Mouse (Mus musculus) megakaryocyte-erythroid progenitor cell, adult 5-6 weeks (primary cell): ENCODE results near the gene Vmn2r87. TPM values are rescaled to one million over a fixed set of nuclear protein-coding genes. Genes with fewer than 3 reads are reported as not detected.
"Not testable (repeated sequence)": the region's sequence is repeated elsewhere in the genome, so short reads cannot be mapped to it uniquely, and the experiment has no call there.

Experiments
- ATAC-seq: replicated peaks from 2 replicates; pipeline ENCODE4 v1.8.0; 2016; ENCODE audit warnings: mild to moderate bottlenecking, inconsistent platforms; ENCODE audit not compliant: severe bottlenecking, poor library complexity, low FRiP score, low TSS enrichment
- total RNA-seq, 2 experiments: library from RNA; stranded (forward) in 1 of 2; stranded (reverse) in 1 of 2; fragments of 200-1000, 215-1000 nt in 1 of 2; fragments of >200 nt in 1 of 2; fragmentation: Nextera tagmentation in 1 of 2; gene quantifications; 2 replicates each; pipeline ENCODE4 v1.2.3; 2014 to 2017

Gene Vmn2r87
- total RNA-seq (2014; fragmentation: Nextera tagmentation): not detected in 2 replicates
- total RNA-seq (2017): not detected in 2 replicates

DNA sequence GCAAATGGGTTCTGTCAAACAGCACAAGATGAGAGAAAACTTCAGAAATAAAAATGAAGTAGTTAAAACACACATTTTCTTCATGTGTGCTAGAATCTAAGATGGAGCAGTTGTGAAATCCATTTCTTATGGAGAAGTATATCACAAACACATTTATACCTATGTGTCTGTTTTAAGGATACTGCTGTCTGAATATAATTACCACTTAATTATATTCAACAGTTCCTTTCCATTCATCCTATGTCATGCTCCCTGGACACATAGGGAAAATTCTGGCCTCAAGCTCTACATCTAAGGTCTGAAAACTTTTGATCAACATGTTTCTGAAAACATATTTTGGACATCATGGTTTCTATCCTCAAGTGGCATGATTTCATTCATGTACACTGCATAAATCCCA, at the start of gene Vmn2r87:
Vmn2r87 (minus strand) TSS at position 101 of the 400 bp plus-strand sequence.
- ATAC-seq: no peak

DNA sequence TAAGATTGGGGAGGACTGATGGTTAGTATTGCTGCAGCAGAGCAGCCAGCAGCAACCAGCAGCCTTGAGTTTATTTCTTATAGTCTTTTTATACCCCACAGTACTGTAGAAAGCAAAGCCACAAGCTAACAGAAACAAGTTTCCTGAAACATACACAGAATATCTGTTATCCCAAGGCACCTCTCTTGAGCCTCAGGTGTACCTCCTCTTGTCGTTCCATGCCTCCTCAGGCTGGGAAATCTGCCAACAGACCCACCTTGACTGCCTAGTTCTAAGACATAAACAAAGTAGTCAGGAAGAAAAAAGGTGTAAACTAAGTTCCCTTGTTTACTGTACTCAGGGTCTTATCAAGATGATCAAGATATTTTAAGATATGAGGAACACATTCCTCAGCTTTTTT, 47.1 kb upstream of the Vmn2r87 start:
- not testable (repeated sequence) for ATAC-seq

DNA sequence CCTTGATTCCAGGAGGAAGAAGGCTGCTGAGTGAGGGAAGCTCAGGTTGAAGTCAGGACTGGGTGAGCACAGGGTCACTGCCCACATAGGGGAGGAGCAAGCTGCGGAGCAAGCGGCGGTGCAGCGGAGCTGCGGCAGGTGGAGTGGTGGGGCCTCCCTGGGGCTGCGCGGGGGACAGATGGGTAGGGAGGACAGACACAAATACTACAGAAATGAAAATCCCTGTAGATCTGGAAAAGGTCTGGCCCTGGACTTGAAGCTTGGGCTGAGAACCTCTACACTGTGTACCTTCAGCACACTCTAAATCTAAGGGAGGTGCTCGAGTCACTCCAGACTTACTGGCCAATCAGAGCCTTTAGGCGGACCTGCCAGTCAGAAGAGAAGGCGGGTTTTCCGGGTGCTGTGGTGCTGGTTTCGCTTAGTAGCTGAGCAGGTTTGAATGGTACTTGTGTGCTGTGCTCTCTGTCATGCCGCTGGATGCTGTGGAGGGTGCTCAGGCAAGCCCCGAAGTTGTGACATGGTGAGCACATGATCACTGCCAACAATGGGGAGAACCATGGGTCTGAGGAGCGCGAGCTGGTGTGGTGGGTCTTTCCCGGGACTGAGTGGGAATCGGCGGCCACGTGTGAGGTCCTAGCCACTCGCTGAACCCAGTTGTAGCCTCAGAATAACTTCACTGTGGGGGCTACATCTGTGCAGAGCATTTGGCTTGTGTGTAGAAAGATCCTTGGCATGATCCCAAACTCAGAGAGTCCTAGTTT, 44.9 kb upstream of the Vmn2r87 start:
- ATAC-seq: peak; percentile 98

DNA sequence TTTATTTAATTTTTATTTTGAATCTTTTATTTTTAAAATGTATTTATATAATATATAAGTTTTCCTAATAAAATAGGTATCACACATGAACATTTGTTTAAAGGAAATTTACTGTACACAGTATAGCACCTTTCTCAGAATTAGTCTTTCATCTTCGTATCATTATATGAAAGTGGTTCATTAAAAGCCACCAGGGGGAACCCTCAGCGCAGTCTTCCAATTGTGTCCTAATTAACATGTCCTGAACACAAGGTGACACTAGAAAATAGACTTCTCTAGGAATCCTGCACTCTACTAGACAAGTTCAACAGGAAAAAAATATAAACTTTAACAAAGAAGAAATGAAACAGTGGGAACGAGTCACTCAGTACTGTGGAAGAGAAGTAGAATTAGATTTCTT, 38.9 kb upstream of the Vmn2r87 start:
- peak; percentile 90 for ATAC-seq

DNA sequence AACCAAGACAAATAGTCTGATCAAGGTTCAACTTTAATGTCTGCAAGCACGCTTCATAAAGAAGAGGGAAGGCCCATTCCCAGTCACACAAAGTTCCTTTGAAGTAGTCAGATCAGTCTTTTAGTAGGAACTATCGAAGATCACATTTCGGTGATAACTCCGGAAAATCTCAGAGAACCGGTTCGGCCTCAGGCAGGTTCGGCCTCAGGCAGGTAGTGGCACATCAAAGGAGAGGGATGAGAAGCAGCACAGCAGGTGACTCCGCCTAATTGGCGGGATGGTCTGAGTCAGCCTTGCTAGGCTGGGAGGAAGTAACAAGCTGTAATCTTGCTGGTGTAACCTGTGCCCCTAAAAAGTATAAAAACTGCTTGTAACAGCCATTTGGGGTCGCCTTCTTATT, 30.7 kb upstream of the Vmn2r87 start:
- no peak for ATAC-seq

DNA sequence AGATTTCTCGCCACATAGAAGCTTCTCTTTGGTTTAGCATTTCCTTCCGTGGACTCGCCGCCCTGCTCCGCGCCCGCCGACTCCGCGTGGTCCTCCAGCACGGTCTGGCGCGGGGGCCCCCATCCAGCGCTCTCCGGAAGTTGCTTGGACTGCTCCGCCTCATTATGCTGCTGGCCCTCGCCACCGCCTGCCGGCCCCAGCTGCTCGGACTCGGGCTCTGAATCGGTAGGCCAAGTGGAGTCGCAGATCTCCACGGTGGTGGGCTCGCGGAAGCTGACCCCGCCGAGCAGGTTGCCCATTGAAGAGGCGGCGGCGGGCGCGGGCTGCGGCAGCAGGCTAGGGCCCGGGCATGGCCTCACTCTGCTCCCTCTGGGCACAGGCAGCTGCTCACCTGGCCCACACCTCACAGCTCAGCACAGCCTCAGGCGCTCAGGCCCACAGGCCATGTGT, 26.9 kb downstream of the Vmn2r87 start:
- peak; percentile 84 for ATAC-seq

DNA sequence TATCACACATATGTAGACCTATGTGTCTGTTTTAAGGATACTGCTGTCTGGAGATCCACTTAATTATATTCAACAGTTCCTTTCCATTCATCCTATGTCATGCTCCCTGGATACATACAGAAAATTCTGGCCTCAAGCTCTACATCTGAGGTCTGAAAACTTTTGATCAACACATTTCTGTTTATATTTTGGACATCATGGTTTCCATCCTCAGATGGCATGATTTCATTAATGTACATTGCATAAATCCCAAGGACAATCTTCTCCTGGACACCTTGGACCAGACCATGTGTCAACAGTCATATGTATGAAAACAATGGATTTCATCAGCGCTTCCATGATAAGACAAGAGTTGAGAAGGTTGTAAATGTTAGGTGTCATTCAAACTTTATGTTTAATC, 41.2 kb downstream of the Vmn2r87 start, which contains the start of gene Vmn2r86:
Vmn2r86 (minus strand) TSS at position 101 of the 400 bp plus-strand sequence.
- ATAC-seq: not testable (repeated sequence)

DNA sequence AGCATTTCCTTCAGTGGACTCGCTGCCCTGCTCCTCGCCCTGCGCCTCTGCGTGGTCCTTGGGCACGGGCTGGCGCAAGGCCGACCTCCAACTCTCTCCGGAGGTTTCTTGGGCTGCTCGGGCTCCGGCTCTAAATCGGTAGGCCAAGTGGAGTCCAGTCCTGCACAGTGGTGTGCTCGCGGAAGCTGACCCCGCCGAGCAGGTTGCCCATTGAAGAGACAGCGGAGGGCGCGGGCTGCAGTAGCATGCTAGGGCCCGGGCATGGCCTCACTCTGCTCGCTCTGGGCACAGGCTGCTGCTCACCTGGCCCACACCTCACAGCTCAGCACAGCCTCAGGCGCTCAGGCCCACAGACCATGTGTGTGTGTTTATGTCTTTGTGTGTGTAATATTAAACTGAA, 52.4 kb downstream of the Vmn2r87 start:
- no peak for ATAC-seq

DNA sequence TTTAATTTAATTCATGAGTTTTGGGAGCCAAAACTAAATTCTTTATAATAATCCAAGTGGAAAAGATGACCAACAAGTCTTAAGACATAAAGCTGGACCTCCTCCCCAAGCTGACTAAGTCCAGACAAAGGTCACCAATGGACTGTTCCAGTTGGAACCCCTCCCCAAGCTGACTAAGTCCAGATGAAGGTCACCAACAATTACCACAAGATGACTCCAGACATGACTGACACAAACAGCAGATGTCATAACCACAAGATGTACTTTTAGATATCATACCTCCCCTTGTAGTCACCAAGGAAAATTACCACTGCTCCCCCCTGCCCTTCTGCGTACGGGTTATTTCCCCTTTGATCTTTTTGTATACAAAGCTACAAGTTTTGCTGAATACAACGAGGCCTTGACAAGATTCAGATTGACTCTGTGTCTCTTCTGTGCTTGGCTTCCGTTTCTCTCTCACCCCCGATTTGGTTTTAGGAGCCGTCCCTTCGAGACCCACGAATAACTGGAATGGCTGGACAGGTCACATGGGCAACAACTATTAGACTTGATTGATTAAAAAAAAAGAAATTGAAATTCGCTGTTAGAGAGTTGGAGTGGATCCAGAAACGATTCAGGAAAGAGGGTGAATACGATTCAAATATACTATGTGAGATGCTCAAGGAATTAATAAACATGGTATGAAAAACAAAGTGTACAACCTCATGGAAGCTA, 62.9 kb downstream of the Vmn2r87 start:
- ATAC-seq: not testable (repeated sequence)

DNA sequence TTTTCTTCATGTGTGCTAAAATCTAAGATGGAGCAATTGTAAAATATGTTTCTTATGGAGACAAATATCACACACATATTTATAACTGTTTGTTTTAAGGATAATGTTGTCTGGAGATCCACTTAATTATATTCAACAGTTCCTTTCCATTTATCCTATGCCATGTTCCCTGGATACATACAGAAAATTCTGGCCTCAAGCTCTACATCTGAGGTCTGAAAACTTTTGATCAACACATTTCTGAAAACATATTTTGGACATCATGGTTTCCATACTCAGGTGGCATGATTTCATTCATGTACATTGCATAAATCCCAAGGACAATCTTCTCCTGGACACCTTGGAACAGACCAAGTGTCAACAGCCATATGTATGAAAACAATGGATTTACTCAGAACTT, 67.6 kb downstream of the Vmn2r87 start, which contains the start of gene Vmn2r85:
Vmn2r85 (minus strand) TSS at position 101 of the 400 bp plus-strand sequence.
- not testable (repeated sequence) for ATAC-seq

DNA sequence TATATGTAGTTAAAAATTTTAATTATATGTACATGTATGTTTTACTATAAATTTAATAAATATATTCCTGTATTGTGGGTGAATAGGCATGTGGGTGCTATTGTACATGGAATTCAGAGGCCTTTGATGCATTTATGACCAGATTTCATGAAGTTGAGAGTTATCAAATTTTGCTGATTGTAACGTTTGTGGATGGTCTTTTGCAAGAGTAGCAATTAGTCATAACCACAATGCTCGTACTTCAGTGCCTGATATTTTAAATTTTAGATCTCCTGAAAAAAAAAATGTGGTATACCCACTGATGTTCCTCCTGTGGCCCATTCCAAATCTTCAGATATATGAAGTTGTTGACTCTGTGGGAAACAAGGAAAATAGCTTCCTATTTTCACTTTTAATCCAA, 74.8 kb downstream of the Vmn2r87 start:
- not testable (repeated sequence) for ATAC-seq

Other genes with a start within 250 kb of the Vmn2r87 start
- gene Neurod4, start 217.2 kb downstream of the Vmn2r87 start, total RNA-seq (2014; fragmentation: Nextera tagmentation): not detected in 2 replicates
- gene Neurod4, start 217.2 kb downstream of the Vmn2r87 start, total RNA-seq (2017): not detected in 2 replicates
- gene Tespa1, start 174.5 kb downstream of the Vmn2r87 start, total RNA-seq (2014; fragmentation: Nextera tagmentation): 2.6 and 3.7 TPM in 2 replicates
- gene Tespa1, start 174.5 kb downstream of the Vmn2r87 start, total RNA-seq (2017): 10.9 and 12.2 TPM in 2 replicates
- gene Vmn2r84, start 103.1 kb downstream of the Vmn2r87 start, total RNA-seq (2014; fragmentation: Nextera tagmentation): not detected in 2 replicates
- not detected in 2 replicates for gene Vmn2r84, start 103.1 kb downstream of the Vmn2r87 start, total RNA-seq (2017)
- gene Vmn2r85, start 67.7 kb downstream of the Vmn2r87 start, total RNA-seq (2014; fragmentation: Nextera tagmentation): 0.17 TPM in 1 of 2 replicates, not detected in the other
- gene Vmn2r85, start 67.7 kb downstream of the Vmn2r87 start, total RNA-seq (2017): not detected in 2 replicates
- not detected in 2 replicates for gene Vmn2r86, start 41.3 kb downstream of the Vmn2r87 start, total RNA-seq (2014; fragmentation: Nextera tagmentation)
- gene Vmn2r86, start 41.3 kb downstream of the Vmn2r87 start, total RNA-seq (2017): not detected in 2 replicates